In the genomic region with DNA sequence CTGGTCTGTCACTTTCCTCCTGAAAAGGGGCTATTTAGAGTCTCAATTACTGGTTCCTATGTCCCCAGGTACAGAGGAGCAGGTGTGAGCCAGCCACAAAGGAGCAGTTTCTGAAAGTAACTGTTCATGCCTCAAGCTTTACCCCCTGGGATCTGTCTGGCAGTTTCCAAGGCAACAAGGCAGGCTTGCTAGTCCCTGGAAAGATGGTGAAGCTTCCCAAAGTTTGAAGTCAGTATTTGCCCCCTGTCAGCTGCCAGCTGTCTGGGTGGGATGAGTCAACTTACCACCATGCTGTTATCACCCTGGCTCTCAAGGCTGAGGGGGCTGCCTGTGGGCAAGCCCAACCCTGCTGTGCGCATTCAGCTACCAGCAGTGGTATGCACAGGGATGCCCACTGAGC, we compare ENCODE assay signal across 17 mouse cellular contexts. TPM values are rescaled to one million over a fixed set of nuclear protein-coding genes. Genes with fewer than 3 reads are reported as not detected.
A peak's percentile ranks its signal among the peaks of the same experiment; 100 is the strongest.
DNase-seq lines count a peak whose midpoint lies in the region; ATAC-seq lines count a peak whose summit lies in the region.
"Had no signal": no experiment of that assay in that cellular context is flagged by ENCODE, and none has a peak within 500 bp of the region (broad histone marks: within the 10 kb centered on the region; RNA-seq: fewer than 3 reads in every experiment).

No protein-coding gene starts in this region.

- 75% methylated on average over 1 of the region's 1 CpGs for whole genome bisulfite sequencing in hindbrain, embryonic 13.5 days
- WGBS in hindbrain, embryonic 11.5 days: 70% methylated on average over 1 of the region's 1 CpGs
- 95% methylated on average over 1 of the region's 1 CpGs for WGBS in midbrain, embryonic 16.5 days
- WGBS in intestine, embryonic 16.5 days: 82% methylated on average over 1 of the region's 1 CpGs

- no peaks in the 10 kb centered on the region for H3K36me3 ChIP-seq in hindbrain, embryonic 13.5 days
- no peaks in the 10 kb centered on the region for H3K36me3 ChIP-seq in hindbrain, embryonic 11.5 days (ENCODE audit: control insufficient read depth, insufficient read depth, low read length)
- no peaks in the 10 kb centered on the region for H3K36me3 ChIP-seq in midbrain, embryonic 16.5 days (ENCODE audit: control insufficient read depth, insufficient read depth, low read length)
- no peaks in the 10 kb centered on the region for H3K36me3 ChIP-seq in intestine, embryonic 16.5 days (ENCODE audit: control insufficient read depth, insufficient read depth, low read length)
- H3K36me3 ChIP-seq: midbrain, embryonic 12.5 days; neural tube, embryonic 12.5 days had no signal

- H3K4me1 ChIP-seq in hindbrain, embryonic 13.5 days (replicated peaks): peaks cover 22% of the 10 kb centered on the region
- H3K4me1 ChIP-seq in hindbrain, embryonic 11.5 days (replicated peaks; ENCODE audit: control insufficient read depth, insufficient read depth, low read length): no peaks in the 10 kb centered on the region
- H3K4me1 ChIP-seq in midbrain, embryonic 16.5 days (ENCODE audit: control insufficient read depth, insufficient read depth, low read length): peaks cover 10% of the 10 kb centered on the region
- no peaks in the 10 kb centered on the region for H3K4me1 ChIP-seq in intestine, embryonic 16.5 days (ENCODE audit: control insufficient read depth, insufficient read depth, low read length)

- H3K27ac ChIP-seq in hindbrain, embryonic 13.5 days: peak overlapping the region; percentile 55
- H3K27ac ChIP-seq in hindbrain, embryonic 11.5 days (ENCODE audit: low read depth, low read length): no peak overlapping the region
- H3K27ac ChIP-seq in midbrain, embryonic 16.5 days (ENCODE audit: low read length): 0 out of 2 replicates have a peak overlapping the region, but pooled peaks have one; percentile 3
- H3K27ac ChIP-seq in intestine, embryonic 16.5 days (ENCODE audit: low read length): no peak overlapping the region
- H3K27ac ChIP-seq: midbrain, embryonic 12.5 days; neural tube, embryonic 12.5 days had no signal

- no peaks in the 10 kb centered on the region for H3K9me3 ChIP-seq in hindbrain, embryonic 13.5 days
- H3K9me3 ChIP-seq in hindbrain, embryonic 11.5 days (ENCODE audit: control insufficient read depth, low read length): no peaks in the 10 kb centered on the region
- H3K9me3 ChIP-seq in midbrain, embryonic 16.5 days (replicated peaks; ENCODE audit: control insufficient read depth, low read length, poor library complexity, severe bottlenecking): no peaks in the 10 kb centered on the region
- no peaks in the 10 kb centered on the region for H3K9me3 ChIP-seq in intestine, embryonic 16.5 days (ENCODE audit: control insufficient read depth, low read length)
- H3K9me3 ChIP-seq: midbrain, embryonic 12.5 days; neural tube, embryonic 12.5 days had no signal

- H3K4me2 ChIP-seq in hindbrain, embryonic 13.5 days: no peak overlapping the region
- no peak overlapping the region for H3K4me2 ChIP-seq in hindbrain, embryonic 11.5 days (replicated peaks; ENCODE audit: low read depth, low read length)
- no peak overlapping the region for H3K4me2 ChIP-seq in midbrain, embryonic 16.5 days (ENCODE audit: low read length)
- H3K4me2 ChIP-seq in intestine, embryonic 16.5 days (ENCODE audit: low read depth, low read length): no peak overlapping the region
- H3K4me2 ChIP-seq: midbrain, embryonic 12.5 days; neural tube, embryonic 12.5 days had no signal

- intact Hi-C loops in left cerebral cortex, postnatal 4 days (cut with DNase I): no loop called here
- intact Hi-C loops in left cerebral cortex, postnatal 14 days (cut with DNase I): no loop called here

- H3K9ac ChIP-seq in hindbrain, embryonic 13.5 days: no peak overlapping the region
- H3K9ac ChIP-seq in hindbrain, embryonic 11.5 days (ENCODE audit: low read depth, low read length): no peak overlapping the region
- no peak overlapping the region for H3K9ac ChIP-seq in midbrain, embryonic 16.5 days (ENCODE audit: low read depth, low read length)
- H3K9ac ChIP-seq in intestine, embryonic 16.5 days (ENCODE audit: low read depth, low read length): no peak overlapping the region
- H3K9ac ChIP-seq: midbrain, embryonic 12.5 days; neural tube, embryonic 12.5 days had no signal

- no peaks in the 10 kb centered on the region for H3K27me3 ChIP-seq in hindbrain, embryonic 13.5 days
- no peaks in the 10 kb centered on the region for H3K27me3 ChIP-seq in hindbrain, embryonic 11.5 days (ENCODE audit: control insufficient read depth, insufficient read depth, low read length)
- H3K27me3 ChIP-seq in midbrain, embryonic 16.5 days (ENCODE audit: control insufficient read depth, insufficient read depth, low read depth, low read length): no peaks in the 10 kb centered on the region
- no peaks in the 10 kb centered on the region for H3K27me3 ChIP-seq in intestine, embryonic 16.5 days (replicated peaks; ENCODE audit: control insufficient read depth, insufficient read depth, low read length)
- H3K27me3 ChIP-seq: midbrain, embryonic 12.5 days; neural tube, embryonic 12.5 days had no signal

- no peak for DNase-seq in hindbrain, embryonic 11.5 days (ENCODE audit: low spot score)
- DNase-seq in left cerebral cortex, postnatal 4 days: peak; percentile 25
- no peak for DNase-seq in left cerebral cortex, postnatal 14 days (ENCODE audit: low spot score in 2 of 2)
- peak; percentile 33 for DNase-seq in R1 (ENCODE audit: low read depth, low spot score)
- no peak for DNase-seq in gastrocnemius, postnatal 25 days
- DNase-seq: cerebellum, adult 9-11 months; gastrocnemius, postnatal 10 days; kidney, postnatal 4 days; liver; lung, adult 18-20 months; lung, postnatal 36 days; thymus, postnatal 25 days had no signal

- ATAC-seq in hindbrain, embryonic 13.5 days (ENCODE audit: low FRiP score): peak; percentile 57
- no peak for ATAC-seq in hindbrain, embryonic 11.5 days (ENCODE audit: low FRiP score)
- ATAC-seq in midbrain, embryonic 16.5 days: peak; percentile 85
- no peak for ATAC-seq in intestine, embryonic 16.5 days

- no peak overlapping the region for H3K4me3 ChIP-seq in hindbrain, embryonic 13.5 days
- no peak overlapping the region for H3K4me3 ChIP-seq in hindbrain, embryonic 11.5 days (ENCODE audit: low read depth, low read length)
- no peak overlapping the region for H3K4me3 ChIP-seq in midbrain, embryonic 16.5 days (ENCODE audit: low read depth, low read length)
- H3K4me3 ChIP-seq in intestine, embryonic 16.5 days (ENCODE audit: low read length): no peak overlapping the region
- H3K4me3 ChIP-seq: midbrain, embryonic 12.5 days; neural tube, embryonic 12.5 days had no signal

RNA-seq across cellular contexts. Expression of gene Myzap, which starts 44.7 kb away (rescaled TPM):
- polyA plus RNA-seq in hindbrain, embryonic 13.5 days (2015; fragmentation: Nextera tagmentation; extraction: Ambion mirVana): 3.2 and 3.7 TPM in 2 replicates
- polyA plus RNA-seq in hindbrain, embryonic 11.5 days (2014; fragmentation: Nextera tagmentation; extraction: Ambion mirVana): 5.3 and 6.4 TPM in 2 replicates
- total RNA-seq in left cerebral cortex, postnatal 4 days (2021): 1 to 10 TPM; 2.7 to 2.9 TPM
- total RNA-seq in left cerebral cortex, postnatal 14 days (2021): 1 to 10 TPM; 1.7 TPM
- polyA plus RNA-seq in midbrain, embryonic 16.5 days (2015; fragmentation: Nextera tagmentation; extraction: Ambion mirVana): 2.5 and 2.6 TPM in 2 replicates
- 1 to 10 TPM; 4.8 to 5.9 TPM for total RNA-seq in gastrocnemius, postnatal 25 days (2021)
- 7.9 and 8.9 TPM in 2 replicates for polyA plus RNA-seq in intestine, embryonic 16.5 days (2015; fragmentation: Nextera tagmentation; extraction: Ambion mirVana)

Comparison
In these comparisons a context has a peak if more than half of its experiments do, and no peak if none do; other contexts are left out.
1. ATAC-seq: peak in hindbrain, embryonic 13.5 days (single experiment) and midbrain, embryonic 16.5 days (single experiment); none in hindbrain, embryonic 11.5 days (single experiment) and intestine, embryonic 16.5 days (single experiment).
2. H3K27ac ChIP-seq: peak in hindbrain, embryonic 13.5 days (single experiment) and midbrain, embryonic 16.5 days (single experiment); none in hindbrain, embryonic 11.5 days (single experiment) and intestine, embryonic 16.5 days (single experiment).
3. DNase-seq: peak in left cerebral cortex, postnatal 4 days (single experiment) and R1 (single experiment); none in hindbrain, embryonic 11.5 days (single experiment), left cerebral cortex, postnatal 14 days (0 of 2) and gastrocnemius, postnatal 25 days (single experiment).